ENCODE assay signal across 11 mouse cellular contexts in the genomic region with DNA sequence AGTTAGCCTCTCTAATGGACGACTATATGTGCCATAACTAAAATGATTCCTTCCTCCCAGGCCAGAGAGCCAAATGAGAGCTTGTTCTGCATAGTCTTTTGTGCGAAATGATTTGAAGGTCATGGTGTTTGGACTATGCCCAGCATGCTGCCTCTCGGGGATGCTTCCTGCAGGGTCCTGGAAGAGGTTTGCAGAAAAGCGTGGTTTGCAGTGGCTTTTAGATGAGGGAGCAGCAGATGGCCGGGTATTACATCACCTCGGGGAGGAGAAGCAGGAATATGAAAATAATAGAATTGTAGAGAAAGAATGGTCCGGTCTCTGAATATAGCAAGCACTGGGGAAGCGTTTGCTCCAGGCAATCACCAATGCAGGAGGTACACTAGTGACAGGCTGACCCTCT. TPM values are rescaled to one million over a fixed set of nuclear protein-coding genes. Genes with fewer than 3 reads are reported as not detected.
DNase-seq lines count a peak whose midpoint lies in the region; ATAC-seq lines count a peak whose summit lies in the region.
"Had no signal": no experiment of that assay in that cellular context is flagged by ENCODE, and none has a peak within 500 bp of the region (broad histone marks: within the 10 kb centered on the region; RNA-seq: fewer than 3 reads in every experiment).

No protein-coding gene starts in this region.

- H3K4me2 ChIP-seq in forebrain, embryonic 12.5 days, result no peak overlapping the region
- H3K4me2 ChIP-seq: embryonic facial prominence, embryonic 12.5 days had no signal

- no peaks in the 10 kb centered on the region for H3K27me3 ChIP-seq in forebrain, embryonic 12.5 days
- no peaks in the 10 kb centered on the region for H3K27me3 ChIP-seq in forebrain, embryonic 10.5 days (ENCODE audit: poor library complexity, severe bottlenecking)
- H3K27me3 ChIP-seq: embryonic facial prominence, embryonic 12.5 days had no signal

- no peak for ATAC-seq in forebrain, embryonic 12.5 days (ENCODE audit: low FRiP score)
- ATAC-seq: lung, postnatal 0 days had no signal

- no peak overlapping the region for H3K4me3 ChIP-seq in forebrain, embryonic 12.5 days (replicated peaks)
- H3K4me3 ChIP-seq in forebrain, embryonic 10.5 days, result no peak overlapping the region
- H3K4me3 ChIP-seq: embryonic facial prominence, embryonic 12.5 days had no signal

- no peaks in the 10 kb centered on the region for H3K9me3 ChIP-seq in forebrain, embryonic 12.5 days
- H3K9me3 ChIP-seq in forebrain, embryonic 10.5 days, result no peaks in the 10 kb centered on the region
- H3K9me3 ChIP-seq: embryonic facial prominence, embryonic 12.5 days had no signal

- no peaks in the 10 kb centered on the region for H3K36me3 ChIP-seq in forebrain, embryonic 12.5 days (replicated peaks)
- no peaks in the 10 kb centered on the region for H3K36me3 ChIP-seq in forebrain, embryonic 10.5 days (replicated peaks)
- H3K36me3 ChIP-seq: embryonic facial prominence, embryonic 12.5 days had no signal

- 57% methylated on average over 8 of the region's 8 CpGs for WGBS in forebrain, embryonic 12.5 days
- 77% methylated on average over 8 of the region's 8 CpGs for WGBS in forebrain, embryonic 10.5 days

- H3K4me1 ChIP-seq in forebrain, embryonic 12.5 days, result peaks cover 5% of the 10 kb centered on the region; the same call in 1 of the 2 replicates
- H3K4me1 ChIP-seq in forebrain, embryonic 10.5 days, result peaks cover 21% of the 10 kb centered on the region
- H3K4me1 ChIP-seq: embryonic facial prominence, embryonic 12.5 days had no signal

- no peak overlapping the region for H3K9ac ChIP-seq in forebrain, embryonic 12.5 days
- H3K9ac ChIP-seq: embryonic facial prominence, embryonic 12.5 days had no signal

- no peak for DNase-seq in forebrain, embryonic 10.5 days (ENCODE audit: extremely low spot score, low spot score)
- DNase-seq in thymus, postnatal 4 days, result peak; percentile 27
- DNase-seq in thymus, adult 18-20 months, result no peak
- peak; percentile 59 to 83 for DNase-seq in layer of hippocampus, adult 18-20 months (ENCODE audit: low spot score in 2 of 2)
- DNase-seq in telencephalon, adult 2 months (ENCODE audit: low read depth, low spot score), result peak; percentile 45
- no peak for DNase-seq in ovary, postnatal 36 days (ENCODE audit: low spot score)
- DNase-seq in embryo, embryonic 10.5 days (ENCODE audit: low spot score), result no peak
- DNase-seq: B cell, adult 2 months had no signal

- 0 out of 2 replicates have a peak overlapping the region, but pooled peaks have one; percentile 31 for H3K27ac ChIP-seq in forebrain, embryonic 12.5 days
- no peak overlapping the region for H3K27ac ChIP-seq in forebrain, embryonic 10.5 days
- H3K27ac ChIP-seq: embryonic facial prominence, embryonic 12.5 days had no signal

RNA-seq across cellular contexts. Expression of a gene that starts 11.0 kb away (rescaled TPM):
- 23.4 and 24.2 TPM in 2 replicates for polyA plus RNA-seq in forebrain, embryonic 12.5 days (2016; fragmentation: Nextera tagmentation; extraction: Ambion mirVana)
- polyA plus RNA-seq in forebrain, embryonic 10.5 days (2016; fragmentation: Nextera tagmentation; extraction: Ambion mirVana), result 15.9 and 17.5 TPM in 2 replicates
- total RNA-seq in layer of hippocampus, adult 18-20 months (2021), result 10 to 100 TPM; 76.7 to 78.0 TPM

Comparison
In these comparisons a context has a peak if more than half of its experiments do, and no peak if none do; other contexts are left out.
1. DNase-seq: peak in thymus, postnatal 4 days (single experiment), layer of hippocampus, adult 18-20 months (2 of 2) and telencephalon, adult 2 months (single experiment); none in forebrain, embryonic 10.5 days (single experiment), thymus, adult 18-20 months (0 of 2), ovary, postnatal 36 days (single experiment) and embryo, embryonic 10.5 days (single experiment).